Mouse (Mus musculus) CH12.LX (cell line): ENCODE measurements around the gene Sema4a.

Source experiments
- CTCF ChIP-seq, 2 experiments: IDR thresholded peaks in 1 of 2; conservative IDR thresholded peaks in 1 of 2; 2 replicates each; pipeline ENCODE4 v1.5.1; 2011 to 2012; ENCODE audit warnings: low read depth in 2 of 2, low read length in 2 of 2, improper control_type of control experiment in 1 of 2, inconsistent platforms in 1 of 2, mild to moderate bottlenecking in 1 of 2, moderate library complexity in 1 of 2
- HCFC1 ChIP-seq: IDR thresholded peaks from 2 replicates; pipeline ENCODE4 v1.6.1; 2012; ENCODE audit warnings: low read depth, mild to moderate bottlenecking, inconsistent platforms, low read length, improper control_type of control experiment
- MAZ ChIP-seq: IDR thresholded peaks from 2 replicates; pipeline ENCODE4 v1.6.1; 2012; ENCODE audit warnings: low read depth, mild to moderate bottlenecking, inconsistent platforms, low read length, improper control_type of control experiment, moderate library complexity
- POLR2A ChIP-seq: IDR thresholded peaks from 2 replicates; pipeline ENCODE4 v1.6.1; 2011; ENCODE audit warnings: low read depth, mild to moderate bottlenecking, improper control_type of control experiment, low read length

- TF ChIP-seq HCFC1 (no peak), POLR2A (no peak), CTCF (conservative IDR thresholded peaks at IDR 0.05 in 1 of 2, IDR thresholded peaks at IDR 0.05 in 1 of 2; ENCODE audit: low read depth in 2 of 2, low read length in 2 of 2) (no peak), MAZ (no peak)
These were observed 34.9 kb upstream of the Sema4a start for GRCm38 (mm10) chr3:88495741-88496415.
